Mouse (Mus musculus) pancreas, adult 10 weeks (tissue): Measurements from ENCODE around the gene Usp43. TPM values are rescaled to one million over a fixed set of nuclear protein-coding genes. Genes with fewer than 3 reads are reported as not detected.

Source experiments
- polyA plus RNA-seq: library from polyadenylated mRNA; stranded (reverse); fragments of 350-450 nt; fragmentation: Illumina TruSeq; extraction: RNeasy Lipid Tissue Mini Kit (QIAGEN cat#74804); gene quantifications from one replicate; pipeline ENCODE4 v1.2.3, GENCODE M21; 2015; ENCODE audit warnings: low read depth, low replicate concordance; ENCODE audit not compliant: insufficient read depth

Gene Usp43
- polyA plus RNA-seq = 3.3 TPM

DNA sequence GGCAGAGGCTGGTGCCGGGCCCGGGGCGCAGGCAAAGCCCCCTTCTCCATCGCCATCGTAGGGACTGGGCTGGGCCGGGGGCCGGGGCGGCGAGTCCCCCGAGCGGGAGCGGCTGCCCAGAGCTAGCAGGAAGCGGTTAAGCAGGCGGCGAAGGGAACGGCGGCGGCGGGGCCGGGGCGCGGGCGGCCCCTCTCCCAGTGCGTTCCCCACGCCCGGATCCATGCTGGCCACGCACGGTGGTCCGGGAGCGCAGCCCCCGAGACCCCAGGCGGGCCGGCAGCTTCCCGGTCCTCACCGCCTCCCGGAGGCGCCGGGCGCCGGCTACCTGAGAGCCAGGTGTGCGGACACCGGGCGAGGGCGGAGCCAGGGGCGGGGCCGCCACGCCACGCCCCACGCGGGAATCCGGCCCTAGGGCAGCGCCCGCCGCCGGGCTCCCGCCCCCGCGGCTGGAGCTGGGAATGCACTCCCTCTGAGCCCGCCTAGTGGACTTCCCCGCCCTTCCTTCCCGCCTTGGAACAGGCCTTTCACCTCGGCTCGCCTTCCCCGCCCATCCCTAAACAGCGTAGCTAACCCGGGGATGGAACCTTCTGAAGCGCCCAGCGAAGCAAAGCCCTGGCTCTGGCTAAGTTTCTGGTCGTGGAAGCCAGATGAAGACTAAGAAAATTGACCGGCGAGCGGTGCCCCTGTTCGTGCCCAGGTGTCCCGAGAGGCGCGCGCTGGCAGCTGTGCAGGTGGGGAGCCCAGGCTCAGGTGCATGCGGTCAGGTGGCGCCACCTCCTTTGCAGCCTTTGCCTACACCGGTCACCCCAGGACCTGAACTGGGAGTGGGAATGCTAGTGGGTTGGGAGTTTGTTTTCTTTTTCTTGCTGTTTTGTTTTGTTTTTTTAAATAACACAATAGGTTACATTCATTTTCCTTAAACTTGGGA is at the start of gene Usp43:
Gene Usp43, minus strand, starts transcription at position 327 of the 928 bp plus-strand sequence.

DNA sequence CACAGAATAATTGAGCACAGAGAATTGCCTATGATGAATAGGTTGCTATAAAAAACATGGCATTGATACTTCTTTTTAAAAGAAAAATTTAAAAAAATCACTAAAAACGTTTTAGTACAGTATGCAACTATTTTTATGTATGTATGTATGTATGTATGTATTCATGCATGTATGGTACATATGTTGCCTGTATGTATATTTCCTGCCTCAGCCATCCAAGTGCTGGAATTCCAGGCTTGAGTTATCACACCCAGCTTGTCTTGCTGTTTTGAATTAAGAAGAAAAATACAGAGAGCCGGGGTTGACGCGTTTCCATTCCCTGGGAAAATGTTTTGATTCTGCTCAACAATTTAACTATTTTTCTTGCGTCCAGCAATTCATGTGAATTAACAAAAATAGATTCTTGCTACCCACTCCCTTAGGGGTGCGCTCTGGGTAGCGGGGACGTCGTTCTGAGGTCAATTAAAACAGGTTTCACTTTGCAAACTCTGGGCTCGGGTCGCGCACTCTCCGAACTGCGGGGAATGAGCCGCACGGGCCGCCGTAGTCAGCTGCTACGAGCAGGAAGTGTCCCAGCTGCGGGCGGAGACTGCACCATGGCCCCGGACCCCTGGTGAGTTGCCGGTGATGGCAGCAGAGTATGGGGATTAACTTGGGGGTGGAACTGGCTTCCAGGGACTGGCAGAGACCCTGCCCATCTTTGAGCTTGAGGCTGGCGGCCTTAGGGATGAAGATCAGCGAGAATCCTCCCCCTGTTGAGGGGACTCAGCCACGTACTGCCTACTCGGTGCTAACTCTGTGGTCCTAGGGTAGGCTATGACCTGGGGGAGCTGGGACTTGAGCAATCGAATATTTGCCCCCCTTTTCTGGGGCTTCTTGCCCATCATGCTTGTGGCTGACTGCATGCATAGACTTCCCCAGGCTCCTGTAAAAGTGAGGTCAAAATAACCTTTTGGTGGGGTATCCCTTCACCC is 44.2 kb upstream of the Usp43 start, which contains the start of gene Stx8:
Gene Stx8, plus strand, starts transcription at position 289 of the 974 bp plus-strand sequence.

DNA sequence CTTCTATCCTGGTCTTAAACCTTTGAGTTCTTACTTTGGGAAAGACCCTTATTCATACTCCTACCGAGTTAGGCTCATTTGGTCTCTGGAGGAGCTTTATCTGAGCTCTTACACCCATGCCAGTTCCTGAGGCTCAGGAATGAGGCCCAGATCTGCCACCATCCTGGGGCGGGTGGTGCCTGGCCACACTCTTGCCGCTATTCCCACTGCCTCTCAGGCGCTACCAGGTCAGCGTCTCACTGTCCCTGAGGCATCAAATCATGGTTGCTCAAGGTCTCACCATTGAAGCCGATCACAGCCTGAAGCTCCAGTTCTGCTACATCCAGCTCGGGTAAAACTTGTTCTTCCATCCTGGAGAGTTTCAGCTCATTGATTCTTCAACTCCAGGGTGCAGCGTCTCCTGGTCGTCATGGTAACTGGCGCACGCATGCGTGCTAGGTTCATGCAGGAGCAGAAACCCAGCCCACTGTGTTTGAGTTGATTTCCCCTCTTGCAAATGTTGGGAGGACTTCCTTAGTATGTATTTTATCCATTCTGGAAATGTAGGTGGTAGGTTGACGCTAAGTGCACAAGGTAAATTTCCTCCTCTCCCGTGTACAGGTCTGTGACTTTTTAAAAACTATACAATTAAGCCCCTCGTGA is 43.4 kb upstream of the Usp43 start, which contains the start of gene Cfap52:
Gene Cfap52, minus strand, starts transcription at position 410 of the 642 bp plus-strand sequence.

Other genes starting within 250 kb of the Usp43 start
- not detected for gene Rcvrn, start 226.8 kb downstream of the Usp43 start, polyA plus RNA-seq
- gene Glp2r, start 151.0 kb downstream of the Usp43 start, polyA plus RNA-seq = not detected
- gene Gsg1l2, start 147.5 kb downstream of the Usp43 start, polyA plus RNA-seq = not detected
- not detected for gene Dhrs7c, start 124.0 kb downstream of the Usp43 start, polyA plus RNA-seq
- not detected for gene Cfap52, start 43.5 kb upstream of the Usp43 start, polyA plus RNA-seq
- gene Stx8, start 44.0 kb upstream of the Usp43 start, polyA plus RNA-seq = 12.0 TPM